Mouse (Mus musculus): Measurements from ENCODE around the gene Wdr70. TPM values are rescaled to one million over a fixed set of nuclear protein-coding genes. Genes with fewer than 3 reads are reported as not detected.
"Not testable (repeated sequence)": the region's sequence is repeated elsewhere in the genome, so short reads cannot be mapped to it uniquely, and the experiment has no call there.

Gene Wdr70
- polyA plus RNA-seq, 1 experiment from 2014 or later, result 69.6 TPM

DNA sequence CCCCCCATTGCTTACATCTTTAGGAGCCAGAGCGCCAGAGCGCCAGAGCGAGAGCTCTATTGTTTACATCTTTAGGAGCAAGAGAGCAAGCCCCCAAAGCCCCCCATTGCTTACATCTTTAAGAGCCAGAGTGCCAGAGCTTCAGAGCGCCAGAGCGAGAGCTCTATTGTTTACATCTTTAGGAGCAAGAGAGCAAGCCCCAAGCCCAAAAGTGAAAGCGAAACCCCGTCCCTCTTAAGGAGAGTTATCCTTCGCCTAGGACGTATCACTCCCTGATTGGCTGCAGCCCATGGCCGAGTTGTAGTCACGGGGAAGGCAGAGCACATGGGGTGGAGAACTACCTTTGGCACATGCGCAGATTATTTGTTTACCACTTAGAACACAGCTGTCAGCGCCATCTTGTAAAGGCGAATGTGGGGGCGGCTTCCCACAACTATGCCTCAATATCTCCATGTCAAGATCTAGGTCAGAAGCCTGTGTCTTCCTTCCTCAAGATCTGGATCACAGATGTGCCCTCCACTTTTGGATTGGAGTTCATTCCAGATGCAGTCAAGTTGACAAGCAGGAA lies 3.0 kb upstream of the Wdr70 start:
- not testable (repeated sequence) for H3K9ac ChIP-seq (ENCODE audit: low read length); H3K4me1 ChIP-seq (replicated peaks; ENCODE audit: control insufficient read depth, insufficient read depth, low read length); H3K27me3 ChIP-seq (ENCODE audit: control insufficient read depth, insufficient read depth, low read length); ATAC-seq (replicated peaks; ENCODE audit: low FRiP score); H3K4me3 ChIP-seq (ENCODE audit: low read depth, low read length); H3K9me3 ChIP-seq (ENCODE audit: control insufficient read depth, low read length); DNase-seq (ENCODE audit: low spot score); H3K36me3 ChIP-seq (ENCODE audit: control insufficient read depth, insufficient read depth, low read length); H3K27ac ChIP-seq (ENCODE audit: low read depth, low read length); H3K4me2 ChIP-seq (ENCODE audit: low read depth, low read length, severe bottlenecking)
- WGBS, result 88% methylated on average over 13 of the region's 15 CpGs

DNA sequence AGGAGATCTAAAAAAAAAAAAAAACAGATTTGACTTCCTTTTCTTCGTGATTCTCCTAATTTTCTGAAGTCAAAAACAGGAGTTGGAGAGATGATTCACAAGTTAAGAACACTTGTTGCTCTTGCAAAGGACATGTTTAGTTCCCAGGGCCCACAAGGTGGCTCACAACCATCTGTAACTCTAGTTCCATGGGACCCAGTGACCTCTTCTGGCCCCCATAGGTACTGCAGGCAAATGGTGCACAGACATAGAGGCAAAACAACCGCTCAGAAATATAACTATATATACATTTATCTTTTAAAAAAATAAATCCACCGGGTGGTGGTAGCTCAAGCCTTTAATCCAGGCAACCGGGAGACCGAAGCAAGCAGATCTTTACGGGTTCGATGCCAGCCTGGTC lies 1.2 kb downstream of the Wdr70 start:
- Histone ChIP-seq H3K27me3 (ENCODE audit: control insufficient read depth, insufficient read depth, low read length) (no peaks in the 10 kb centered on the region), H3K36me3 (ENCODE audit: control insufficient read depth, insufficient read depth, low read length) (no peaks in the 10 kb centered on the region), H3K27ac (ENCODE audit: low read depth, low read length) (no peak overlapping the region), H3K9me3 (ENCODE audit: control insufficient read depth, low read length) (no peaks in the 10 kb centered on the region), H3K9ac (ENCODE audit: low read length) (no peak overlapping the region), H3K4me1 (replicated peaks; ENCODE audit: control insufficient read depth, insufficient read depth, low read length) (no peaks in the 10 kb centered on the region), H3K4me2 (ENCODE audit: low read depth, low read length, severe bottlenecking) (peak overlapping the region; percentile 43), H3K4me3 (ENCODE audit: low read depth, low read length) (peak overlapping the region; percentile 79)
- 27% methylated on average over 7 of the region's 7 CpGs for WGBS
- ATAC-seq (replicated peaks; ENCODE audit: low FRiP score), result no peak
- peak; percentile 74 for DNase-seq (ENCODE audit: low spot score)

DNA sequence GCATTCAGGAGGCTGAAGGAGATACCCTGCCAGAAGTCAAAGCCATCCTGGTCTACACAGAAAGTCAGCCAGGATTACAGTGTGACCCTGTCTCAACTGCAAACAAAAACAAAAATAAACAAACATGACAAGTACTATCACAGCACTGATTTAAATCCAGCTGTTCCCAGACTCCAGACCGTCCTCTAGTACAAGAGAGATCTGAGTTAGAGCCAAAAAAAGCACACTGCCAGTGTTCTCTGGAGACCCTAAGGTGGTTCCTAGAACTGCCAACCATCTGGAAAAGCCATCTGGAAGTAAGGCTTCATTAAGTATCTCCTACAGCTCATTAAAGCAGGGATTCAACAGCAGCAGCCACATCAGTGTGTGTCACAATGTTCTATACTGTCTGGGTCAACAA lies 6.3 kb downstream of the Wdr70 start:
- not testable (repeated sequence) for H3K9ac ChIP-seq (ENCODE audit: low read length); H3K27ac ChIP-seq (ENCODE audit: low read depth, low read length); ATAC-seq (replicated peaks; ENCODE audit: low FRiP score); DNase-seq (ENCODE audit: low spot score); H3K27me3 ChIP-seq (ENCODE audit: control insufficient read depth, insufficient read depth, low read length); H3K4me1 ChIP-seq (replicated peaks; ENCODE audit: control insufficient read depth, insufficient read depth, low read length); H3K4me3 ChIP-seq (ENCODE audit: low read depth, low read length); H3K4me2 ChIP-seq (ENCODE audit: low read depth, low read length, severe bottlenecking); H3K9me3 ChIP-seq (ENCODE audit: control insufficient read depth, low read length)
- peaks cover 10% of the 10 kb centered on the region; the same call in 1 of the 2 replicates for H3K36me3 ChIP-seq (ENCODE audit: control insufficient read depth, insufficient read depth, low read length)
- WGBS, result 94% methylated on average over 1 of the region's 1 CpGs

DNA sequence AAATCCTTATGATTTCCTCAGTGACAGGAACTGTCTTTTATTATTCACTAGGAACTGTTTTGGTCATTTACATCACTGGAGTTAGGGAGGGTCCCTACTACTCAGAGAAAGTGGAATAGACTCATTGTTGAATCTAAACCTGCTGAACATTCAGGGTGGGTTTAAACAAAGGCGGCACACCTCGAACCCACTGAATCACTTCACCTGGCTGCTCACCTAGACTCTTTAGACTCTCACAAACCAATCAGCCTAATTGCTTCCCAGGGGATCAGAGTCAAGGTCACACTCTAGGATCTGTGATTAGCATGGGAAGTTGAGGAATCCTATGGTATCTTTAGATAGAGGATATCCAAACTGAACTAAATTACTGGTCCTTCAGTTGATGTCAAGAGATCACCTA lies 8.3 kb downstream of the Wdr70 start:
- Histone ChIP-seq H3K27ac (ENCODE audit: low read depth, low read length) (no peak overlapping the region), H3K36me3 (ENCODE audit: control insufficient read depth, insufficient read depth, low read length) (peaks cover 10% of the 10 kb centered on the region; the same call in 1 of the 2 replicates), H3K4me1 (replicated peaks; ENCODE audit: control insufficient read depth, insufficient read depth, low read length) (no peaks in the 10 kb centered on the region), H3K4me2 (ENCODE audit: low read depth, low read length, severe bottlenecking) (no peak overlapping the region), H3K4me3 (ENCODE audit: low read depth, low read length) (no peak overlapping the region), H3K9ac (ENCODE audit: low read length) (no peak overlapping the region), H3K9me3 (ENCODE audit: control insufficient read depth, low read length) (no peaks in the 10 kb centered on the region), H3K27me3 (ENCODE audit: control insufficient read depth, insufficient read depth, low read length) (no peaks in the 10 kb centered on the region)
- 94% methylated on average over 2 of the region's 2 CpGs for WGBS
- DNase-seq (ENCODE audit: low spot score) (no peak), ATAC-seq (replicated peaks; ENCODE audit: low FRiP score) (no peak)

DNA sequence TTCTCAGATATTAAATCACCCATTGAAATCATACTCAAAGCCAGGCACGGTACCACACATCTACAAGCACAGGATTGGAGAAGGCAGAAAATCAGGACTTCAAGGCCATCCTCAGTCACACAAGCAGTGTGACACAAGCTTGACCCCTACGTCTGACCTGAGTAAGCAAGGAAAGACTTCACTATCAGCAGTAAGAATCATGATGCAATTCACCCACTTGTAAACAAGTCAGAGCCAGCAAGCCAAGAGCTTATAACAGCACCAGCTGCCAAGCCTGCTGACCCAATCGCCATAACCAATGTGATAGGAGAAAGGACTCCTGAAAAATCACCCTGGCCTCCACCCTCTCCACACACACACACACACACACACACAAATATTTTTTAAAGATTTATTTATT lies 10.3 kb downstream of the Wdr70 start:
- Histone ChIP-seq H3K27me3 (ENCODE audit: control insufficient read depth, insufficient read depth, low read length) (no peaks in the 10 kb centered on the region), H3K27ac (ENCODE audit: low read depth, low read length) (no peak overlapping the region), H3K9ac (ENCODE audit: low read length) (no peak overlapping the region), H3K9me3 (ENCODE audit: control insufficient read depth, low read length) (no peaks in the 10 kb centered on the region), H3K4me2 (ENCODE audit: low read depth, low read length, severe bottlenecking) (no peak overlapping the region), H3K36me3 (ENCODE audit: control insufficient read depth, insufficient read depth, low read length) (peaks cover 10% of the 10 kb centered on the region; the same call in 1 of the 2 replicates), H3K4me3 (ENCODE audit: low read depth, low read length) (no peak overlapping the region), H3K4me1 (replicated peaks; ENCODE audit: control insufficient read depth, insufficient read depth, low read length) (no peaks in the 10 kb centered on the region)
- no peak for ATAC-seq (replicated peaks; ENCODE audit: low FRiP score)
- WGBS, result 91% methylated on average over 3 of the region's 3 CpGs
- no peak for DNase-seq (ENCODE audit: low spot score)

DNA sequence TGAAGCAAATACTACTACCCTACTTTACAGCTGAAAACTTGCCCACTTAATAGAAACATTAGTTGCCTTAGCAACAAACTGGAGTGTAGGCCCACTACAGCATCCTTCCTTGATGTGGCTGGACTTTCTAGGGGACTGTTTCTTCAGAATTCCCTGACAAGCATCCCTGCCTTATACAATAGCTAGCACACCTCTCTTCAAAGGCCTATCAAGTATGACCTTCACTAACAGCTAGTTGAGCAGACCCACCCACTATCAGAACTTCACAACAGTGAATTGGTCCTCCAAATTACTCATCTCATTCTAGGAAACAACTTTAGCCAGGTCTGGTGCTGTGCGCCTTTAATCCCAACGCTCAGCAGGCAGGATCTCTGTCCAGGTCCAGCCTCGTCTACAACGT lies 11.7 kb downstream of the Wdr70 start:
- no peaks in the 10 kb centered on the region for H3K27me3 ChIP-seq (ENCODE audit: control insufficient read depth, insufficient read depth, low read length)
- ATAC-seq (replicated peaks; ENCODE audit: low FRiP score) (no peak), DNase-seq (ENCODE audit: low spot score) (no peak)
- peaks cover 10% of the 10 kb centered on the region; the same call in 1 of the 2 replicates for H3K36me3 ChIP-seq (ENCODE audit: control insufficient read depth, insufficient read depth, low read length)
- WGBS, result 90% methylated on average over 4 of the region's 4 CpGs
- H3K4me1 ChIP-seq (replicated peaks; ENCODE audit: control insufficient read depth, insufficient read depth, low read length), result no peaks in the 10 kb centered on the region
- H3K27ac ChIP-seq (ENCODE audit: low read depth, low read length), result no peak overlapping the region
- no peaks in the 10 kb centered on the region for H3K9me3 ChIP-seq (ENCODE audit: control insufficient read depth, low read length)
- no peak overlapping the region for H3K4me2 ChIP-seq (ENCODE audit: low read depth, low read length, severe bottlenecking)
- H3K4me3 ChIP-seq (ENCODE audit: low read depth, low read length), result no peak overlapping the region
- no peak overlapping the region for H3K9ac ChIP-seq (ENCODE audit: low read length)

DNA sequence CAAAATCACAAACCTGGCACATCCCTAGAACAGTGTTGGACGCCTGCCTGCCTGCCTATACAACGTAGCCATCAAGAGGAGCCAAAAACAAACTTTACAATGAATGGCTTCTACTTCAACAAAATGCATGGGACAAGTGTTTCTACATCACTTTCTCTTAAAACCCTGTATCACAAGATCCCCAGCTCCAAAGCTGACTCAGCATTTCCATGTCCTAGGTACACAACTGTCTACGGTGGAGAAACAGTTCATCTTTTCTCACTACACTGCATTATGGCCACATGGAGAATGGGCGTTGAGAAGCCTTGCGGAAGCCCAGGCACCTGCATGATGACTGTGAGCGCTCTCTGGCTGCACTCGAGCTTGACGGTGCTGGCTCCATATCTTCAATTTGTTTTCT lies 16.9 kb downstream of the Wdr70 start:
- Histone ChIP-seq H3K27ac (ENCODE audit: low read depth, low read length) (no peak overlapping the region), H3K9me3 (ENCODE audit: control insufficient read depth, low read length) (no peaks in the 10 kb centered on the region), H3K9ac (ENCODE audit: low read length) (no peak overlapping the region), H3K36me3 (ENCODE audit: control insufficient read depth, insufficient read depth, low read length) (no peaks in the 10 kb centered on the region; the same call in 1 of the 2 replicates), H3K4me3 (ENCODE audit: low read depth, low read length) (no peak overlapping the region), H3K4me2 (ENCODE audit: low read depth, low read length, severe bottlenecking) (no peak overlapping the region), H3K27me3 (ENCODE audit: control insufficient read depth, insufficient read depth, low read length) (no peaks in the 10 kb centered on the region), H3K4me1 (replicated peaks; ENCODE audit: control insufficient read depth, insufficient read depth, low read length) (no peaks in the 10 kb centered on the region)
- ATAC-seq (replicated peaks; ENCODE audit: low FRiP score) (no peak), DNase-seq (ENCODE audit: low spot score) (no peak)
- 95% methylated on average over 8 of the region's 8 CpGs for WGBS

DNA sequence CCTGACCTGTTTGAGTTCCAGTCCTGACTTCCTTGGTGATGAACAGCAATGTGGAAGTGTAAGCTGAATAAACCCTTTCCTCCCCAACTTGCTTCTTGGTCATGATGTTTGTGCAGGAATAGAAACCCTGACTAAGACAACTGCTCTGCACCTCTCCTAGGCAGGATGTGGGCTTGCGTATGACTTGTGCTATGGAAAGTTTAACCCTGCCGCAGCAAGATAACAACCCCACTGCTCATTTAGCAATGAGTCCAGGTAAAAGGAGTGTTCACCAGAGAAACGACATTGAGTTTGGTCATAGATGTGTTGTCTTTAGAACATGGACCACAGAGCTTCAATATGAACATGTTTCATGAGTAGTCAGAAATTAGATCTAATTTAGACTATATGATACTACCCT lies 25.9 kb downstream of the Wdr70 start:
- not testable (repeated sequence) for H3K4me3 ChIP-seq (ENCODE audit: low read depth, low read length); H3K36me3 ChIP-seq (ENCODE audit: control insufficient read depth, insufficient read depth, low read length); DNase-seq (ENCODE audit: low spot score); H3K9ac ChIP-seq (ENCODE audit: low read length); ATAC-seq (replicated peaks; ENCODE audit: low FRiP score); H3K4me1 ChIP-seq (replicated peaks; ENCODE audit: control insufficient read depth, insufficient read depth, low read length); H3K9me3 ChIP-seq (ENCODE audit: control insufficient read depth, low read length); H3K27ac ChIP-seq (ENCODE audit: low read depth, low read length); H3K27me3 ChIP-seq (ENCODE audit: control insufficient read depth, insufficient read depth, low read length); H3K4me2 ChIP-seq (ENCODE audit: low read depth, low read length, severe bottlenecking)
- WGBS, result 94% methylated on average over 3 of the region's 3 CpGs

DNA sequence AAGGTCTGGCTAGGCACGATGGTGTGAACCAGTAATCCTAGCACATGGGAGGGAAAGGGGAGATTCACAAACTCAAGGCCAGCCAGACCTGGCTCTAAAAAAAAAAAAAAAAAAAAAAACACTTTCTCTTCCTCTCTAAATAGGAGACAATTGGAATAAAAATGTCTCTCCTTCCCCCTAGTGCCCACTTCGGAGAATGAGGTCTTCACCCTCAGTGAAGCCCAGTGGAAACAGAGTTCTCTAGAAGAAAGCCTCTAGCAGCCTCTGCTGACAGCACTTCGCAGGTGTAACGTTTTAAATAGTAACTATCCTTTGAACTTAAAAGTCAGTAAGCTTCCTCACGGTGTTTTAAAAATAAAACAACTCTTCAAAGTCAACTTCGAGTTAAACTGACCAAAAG lies 33.8 kb downstream of the Wdr70 start:
- Histone ChIP-seq H3K9me3 (ENCODE audit: control insufficient read depth, low read length) (no peaks in the 10 kb centered on the region), H3K9ac (ENCODE audit: low read length) (no peak overlapping the region), H3K27me3 (ENCODE audit: control insufficient read depth, insufficient read depth, low read length) (no peaks in the 10 kb centered on the region), H3K27ac (ENCODE audit: low read depth, low read length) (no peak overlapping the region), H3K4me3 (ENCODE audit: low read depth, low read length) (no peak overlapping the region), H3K4me1 (replicated peaks; ENCODE audit: control insufficient read depth, insufficient read depth, low read length) (no peaks in the 10 kb centered on the region), H3K4me2 (ENCODE audit: low read depth, low read length, severe bottlenecking) (no peak overlapping the region), H3K36me3 (ENCODE audit: control insufficient read depth, insufficient read depth, low read length) (no peaks in the 10 kb centered on the region)
- WGBS, result 83% methylated on average over 6 of the region's 6 CpGs
- DNase-seq (ENCODE audit: low spot score) (no peak), ATAC-seq (replicated peaks; ENCODE audit: low FRiP score) (no peak)

Measured in forebrain, embryonic 11.5 days (tissue).